Mouse (Mus musculus) heart, embryonic 16.5 days (tissue): ENCODE results near the gene Gm20388. TPM values are rescaled to one million over a fixed set of nuclear protein-coding genes. Genes with fewer than 3 reads are reported as not detected.

Source experiments
- ATAC-seq: fragments of 200-750 bp; cut with Nextera tagmentation; replicated peaks from 2 replicates; pipeline ENCODE4 v1.8.0; 2017; ENCODE audit warnings: moderate number of reproducible peaks; ENCODE audit not compliant: insufficient read depth, low FRiP score; ENCODE audit errors: extremely low read depth
- H3K27ac ChIP-seq: fragments of 300-500 bp; sonication (generic); 2 replicates; pipeline ENCODE4 v1.5.1; 2014; ENCODE audit warnings: mild to moderate bottlenecking, low read length, control low read depth, moderate library complexity
- H3K27me3 ChIP-seq: fragments of 300-500 bp; sonication (generic); 2 replicates; pipeline ENCODE4 v1.6.1; 2014; ENCODE audit warnings: low read length, mixed read lengths; ENCODE audit not compliant: control insufficient read depth, insufficient read depth
- H3K36me3 ChIP-seq: fragments of 300-500 bp; sonication (generic); 2 replicates; pipeline ENCODE4 v1.6.1; 2014; ENCODE audit not compliant: control insufficient read depth, insufficient read depth
- H3K4me1 ChIP-seq: fragments of 300-500 bp; sonication (generic); 2 replicates; pipeline ENCODE4 v1.6.1; 2014; ENCODE audit warnings: low read length, mixed read lengths; ENCODE audit not compliant: control insufficient read depth, insufficient read depth
- H3K4me2 ChIP-seq: fragments of 300-500 bp; sonication (generic); 2 replicates; pipeline ENCODE4 v1.6.1; 2014; ENCODE audit warnings: low read depth, mild to moderate bottlenecking, control low read depth, low read length
- H3K4me3 ChIP-seq: fragments of 300-500 bp; sonication (generic); 2 replicates; pipeline ENCODE4 v1.5.1; 2014; ENCODE audit warnings: mild to moderate bottlenecking, control low read depth, low read length
- H3K9ac ChIP-seq: fragments of 300-500 bp; sonication (generic); 2 replicates; pipeline ENCODE4 v1.6.1; 2014; ENCODE audit warnings: low read length, control low read depth
- H3K9me3 ChIP-seq: fragments of 300-500 bp; sonication (generic); replicated peaks from 2 replicates; pipeline ENCODE4 v1.6.1; 2016; ENCODE audit warnings: low read length; ENCODE audit not compliant: control insufficient read depth
- WGBS: fragments of 180-500 bp; shearing (Covaris S2); extraction: QIAGEN DNeasy Blood & Tissue Kit; methylation state at CpG from one replicate; pipeline ENCODE4 v1.1.7; 2014; 5-methylcytosine and 5-hydroxymethylcytosine counted together
- polyA plus RNA-seq: library from polyadenylated mRNA; unstranded; fragments of >200 nt; fragmentation: Nextera tagmentation; extraction: Ambion mirVana; gene quantifications from 2 replicates; pipeline ENCODE4 v1.2.1, GENCODE M21; 2015

The Gm20388 gene
- polyA plus RNA-seq, 1 experiment from 2014 or later, result 4.5 TPM

DNA sequence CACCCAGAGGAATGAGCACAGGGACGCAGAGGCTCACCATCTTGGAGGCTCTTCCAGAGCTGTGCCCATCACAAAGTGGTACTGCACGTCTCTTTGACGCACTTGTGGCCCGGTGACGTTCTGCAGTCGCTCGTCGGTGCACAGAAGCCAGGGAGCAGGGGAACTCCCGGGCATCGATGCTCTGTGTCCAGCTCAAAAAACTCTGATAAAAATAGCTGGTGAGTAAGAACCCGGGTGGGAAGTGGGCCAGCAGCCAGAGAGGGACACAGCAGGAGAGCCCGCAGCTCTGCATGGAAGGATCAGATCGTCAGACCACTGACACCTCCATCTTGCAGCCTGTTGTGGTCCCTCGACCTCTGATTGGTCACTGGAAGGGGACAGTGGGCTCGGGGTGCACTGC is 77.4 kb downstream of the Gm20388 start:
- Histone ChIP-seq H3K9me3 (no peaks in the 10 kb centered on the region), H3K4me3 (peak overlapping the region; percentile 5; the same call in 1 of the 2 replicates), H3K36me3 (no peaks in the 10 kb centered on the region), H3K9ac (no peak overlapping the region), H3K27ac (no peak overlapping the region), H3K4me1 (peaks cover 15% of the 10 kb centered on the region), H3K4me2 (peak overlapping the region; percentile 38), H3K27me3 (peaks cover 27% of the 10 kb centered on the region)
- peak; percentile 68 for ATAC-seq
- 26% methylated on average over 15 of the region's 15 CpGs for WGBS

GRCm38 (mm10) chr8:119992249-119992648 is 81.6 kb downstream of the Gm20388 start, which contains the start of gene Crispld2:
TSS of gene Crispld2 (plus strand) at chr8:119992438.
- peaks cover 39% of the 10 kb centered on the region for H3K27me3 ChIP-seq
- no peaks in the 10 kb centered on the region for H3K9me3 ChIP-seq
- H3K4me2 ChIP-seq, result peak within 1 kb of the TSS; percentile 53
- H3K4me1 ChIP-seq, result peaks cover 15% of the 10 kb centered on the region
- under 1% methylated on average over 25 of the region's 25 CpGs for WGBS
- H3K27ac ChIP-seq, result no peak within 1 kb of the TSS
- peak; percentile 81 for ATAC-seq
- no peaks in the 10 kb centered on the region for H3K36me3 ChIP-seq
- H3K4me3 ChIP-seq, result peak within 1 kb of the TSS; percentile 37
- 0 out of 2 replicates have a peak within 1 kb of the TSS, but pooled peaks have one; percentile 21 for H3K9ac ChIP-seq

DNA sequence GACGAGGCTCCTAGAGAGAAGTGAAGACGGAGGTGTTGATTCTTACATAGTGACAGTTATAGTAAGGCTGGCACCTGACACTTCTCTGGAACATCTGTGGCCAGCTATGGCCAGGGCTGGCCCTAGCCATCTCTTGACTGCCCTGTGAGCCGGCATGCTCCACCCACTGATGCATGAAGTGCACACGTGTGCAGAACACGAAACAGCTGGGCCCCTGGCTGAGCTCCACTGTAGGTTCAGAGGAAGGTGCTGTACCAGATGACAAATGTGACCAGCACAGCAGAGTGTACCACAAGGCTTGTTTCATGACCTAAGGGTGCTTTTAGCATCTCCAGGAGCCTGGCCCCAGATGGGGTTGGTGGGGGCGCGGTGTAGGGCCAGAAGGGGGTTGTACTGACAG is 83.5 kb downstream of the Gm20388 start:
- peaks cover 39% of the 10 kb centered on the region for H3K27me3 ChIP-seq
- H3K36me3 ChIP-seq, result no peaks in the 10 kb centered on the region
- ATAC-seq, result no peak
- no peak overlapping the region for H3K27ac ChIP-seq
- H3K9ac ChIP-seq, result no peak overlapping the region
- H3K4me2 ChIP-seq, result no peak overlapping the region
- peaks cover 7% of the 10 kb centered on the region for H3K4me1 ChIP-seq
- H3K9me3 ChIP-seq, result no peaks in the 10 kb centered on the region
- WGBS, result 57% methylated on average over 7 of the region's 7 CpGs
- no peak overlapping the region for H3K4me3 ChIP-seq

DNA sequence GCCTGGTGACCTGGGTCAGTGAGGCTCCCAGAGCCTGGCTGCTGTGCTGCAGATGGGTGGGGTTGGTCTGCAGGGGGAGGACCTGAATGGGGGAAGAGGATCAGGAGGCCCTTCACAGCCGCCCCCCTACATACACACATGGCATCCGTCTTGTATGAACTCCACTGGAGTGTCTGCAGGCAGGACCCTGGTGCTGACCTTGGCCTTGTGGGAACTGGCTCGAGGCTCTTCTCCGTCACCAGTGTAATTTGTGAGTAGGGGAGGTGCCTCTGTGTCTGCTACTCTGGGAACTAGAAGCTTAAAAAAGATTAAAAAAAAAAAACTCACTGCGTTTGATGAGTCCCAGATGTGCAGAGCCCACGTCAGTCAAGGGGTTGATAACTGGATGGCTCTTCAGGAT is 83.9 kb downstream of the Gm20388 start:
- ATAC-seq, result no peak
- WGBS, result 43% methylated on average over 6 of the region's 6 CpGs
- Histone ChIP-seq H3K36me3 (no peaks in the 10 kb centered on the region), H3K27ac (no peak overlapping the region), H3K27me3 (peaks cover 39% of the 10 kb centered on the region), H3K9me3 (no peaks in the 10 kb centered on the region), H3K4me3 (no peak overlapping the region), H3K9ac (no peak overlapping the region), H3K4me1 (peaks cover 7% of the 10 kb centered on the region), H3K4me2 (no peak overlapping the region)

DNA sequence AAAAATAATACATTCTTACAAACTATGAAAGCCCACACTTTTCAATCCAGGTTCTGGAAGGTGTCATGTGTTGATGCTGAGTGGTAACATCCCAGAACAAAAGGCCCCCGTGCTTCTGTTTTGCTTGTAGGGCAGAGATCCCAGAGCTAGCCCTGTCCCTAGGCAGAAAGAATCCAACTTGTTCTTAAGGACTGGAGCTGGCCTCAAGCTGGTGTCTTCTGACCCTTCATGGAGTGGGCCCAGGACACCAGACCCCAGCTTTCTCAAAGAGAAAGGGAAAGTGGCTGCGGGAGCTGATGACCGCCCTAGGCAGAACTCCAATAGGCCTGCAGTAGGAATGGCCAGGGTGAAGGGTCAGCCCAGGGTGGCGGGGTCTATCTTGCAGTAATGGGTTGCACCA is 86.6 kb downstream of the Gm20388 start:
- 80% methylated on average over 4 of the region's 4 CpGs for WGBS
- Histone ChIP-seq H3K27ac (no peak overlapping the region), H3K36me3 (no peaks in the 10 kb centered on the region), H3K4me3 (no peak overlapping the region), H3K4me1 (peaks cover 4% of the 10 kb centered on the region), H3K9ac (no peak overlapping the region), H3K27me3 (peaks cover 19% of the 10 kb centered on the region), H3K4me2 (no peak overlapping the region), H3K9me3 (no peaks in the 10 kb centered on the region)
- no peak for ATAC-seq

DNA sequence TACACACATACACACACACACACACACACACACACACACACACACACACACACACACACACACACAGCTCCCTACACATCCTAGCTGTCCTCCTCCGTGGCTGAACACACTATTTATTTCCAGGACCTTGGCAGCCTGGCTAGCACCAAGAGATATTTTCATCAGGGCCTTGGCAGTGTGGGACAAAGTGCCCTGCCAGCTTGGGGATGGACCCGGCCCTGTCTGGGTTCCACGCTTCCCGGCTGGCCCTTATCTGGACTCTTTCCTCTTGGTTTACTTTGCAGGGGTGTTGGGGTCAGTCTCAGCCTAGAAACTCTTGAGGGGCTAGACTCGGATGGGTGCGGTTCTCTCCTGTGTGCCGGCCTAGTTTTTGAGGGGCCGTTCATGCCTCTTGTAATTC is 89.8 kb downstream of the Gm20388 start:
- ATAC-seq, result 0 out of 2 replicates have a peak, but pooled peaks have one; percentile 32
- peaks cover 2% of the 10 kb centered on the region; the same call in 1 of the 2 replicates for H3K27me3 ChIP-seq
- no peak overlapping the region for H3K9ac ChIP-seq

GRCm38 (mm10) chr8:120001712-120002111 is 91.1 kb downstream of the Gm20388 start:
- Histone ChIP-seq H3K27ac (no peak overlapping the region), H3K27me3 (no peaks in the 10 kb centered on the region), H3K4me2 (no peak overlapping the region), H3K36me3 (no peaks in the 10 kb centered on the region), H3K4me3 (no peak overlapping the region), H3K4me1 (peaks cover 7% of the 10 kb centered on the region), H3K9ac (no peak overlapping the region), H3K9me3 (no peaks in the 10 kb centered on the region)
- ATAC-seq, result no peak
- whole genome bisulfite sequencing, result 75% methylated on average over 7 of the region's 7 CpGs

More for the DNA sequence above, 89.8 kb downstream of the Gm20388 start:
- no peak overlapping the region for H3K4me3 ChIP-seq
- no peak overlapping the region for H3K27ac ChIP-seq
- H3K4me2 ChIP-seq, result no peak overlapping the region
- H3K36me3 ChIP-seq, result no peaks in the 10 kb centered on the region
- 41% methylated on average over 8 of the region's 8 CpGs for WGBS
- H3K9me3 ChIP-seq, result no peaks in the 10 kb centered on the region
- H3K4me1 ChIP-seq, result peaks cover 7% of the 10 kb centered on the region

GRCm38 (mm10) chr8:120002348-120002747 is 91.7 kb downstream of the Gm20388 start:
- H3K27me3 ChIP-seq, result no peaks in the 10 kb centered on the region
- WGBS, result 53% methylated on average over 9 of the region's 9 CpGs
- ATAC-seq, result no peak
- no peak overlapping the region for H3K9ac ChIP-seq
- H3K9me3 ChIP-seq, result no peaks in the 10 kb centered on the region
- H3K27ac ChIP-seq, result no peak overlapping the region
- H3K36me3 ChIP-seq, result no peaks in the 10 kb centered on the region
- peaks cover 7% of the 10 kb centered on the region for H3K4me1 ChIP-seq
- H3K4me2 ChIP-seq, result no peak overlapping the region
- H3K4me3 ChIP-seq, result no peak overlapping the region

DNA sequence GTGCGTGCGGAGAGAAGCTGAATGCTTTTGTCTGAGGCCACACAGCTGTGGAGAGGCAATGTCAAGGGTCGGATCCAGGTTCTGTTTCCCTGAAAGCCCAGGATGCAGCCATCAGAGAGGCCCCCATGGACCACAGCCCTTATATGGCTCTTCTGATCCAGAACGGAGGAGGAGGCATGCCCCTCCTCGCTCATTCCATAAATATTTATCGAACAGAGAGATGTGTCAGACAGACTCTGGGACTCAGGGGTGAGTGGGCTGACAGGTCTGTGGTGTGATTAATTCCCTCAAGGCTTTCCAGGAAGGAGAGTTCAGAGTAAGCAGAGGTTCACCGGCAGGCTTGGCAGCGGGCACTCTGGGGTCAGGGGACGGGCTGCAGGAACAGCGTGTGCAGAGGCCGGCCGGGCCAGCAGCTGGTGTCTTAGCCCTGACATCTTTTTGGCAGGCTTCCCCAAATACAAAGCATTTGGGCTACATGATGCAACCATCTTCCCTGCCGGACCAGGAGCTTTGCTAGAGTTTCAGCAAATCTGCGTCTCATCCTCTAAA is 93.6 kb downstream of the Gm20388 start:
- no peaks in the 10 kb centered on the region for H3K27me3 ChIP-seq
- no peak for ATAC-seq
- H3K9ac ChIP-seq, result no peak overlapping the region
- H3K4me2 ChIP-seq, result peak overlapping the region; percentile 31; the same call in 1 of the 2 replicates
- H3K4me1 ChIP-seq, result peaks cover 7% of the 10 kb centered on the region
- no peak overlapping the region for H3K4me3 ChIP-seq
- 29% methylated on average over 14 of the region's 14 CpGs for WGBS
- no peak overlapping the region for H3K27ac ChIP-seq
- no peaks in the 10 kb centered on the region for H3K36me3 ChIP-seq
- no peaks in the 10 kb centered on the region for H3K9me3 ChIP-seq
